Mouse (Mus musculus) E14TG2a.4 (cell line): ENCODE data around the gene Herc4.

Experiments used
- CTCF ChIP-seq: conservative IDR thresholded peaks from 2 replicates; pipeline ENCODE4 v1.5.1; 2014; ENCODE audit warnings: low read length
- POU5F1 ChIP-seq: IDR thresholded peaks from 2 replicates; pipeline ENCODE4 v1.6.1; 2014; ENCODE audit warnings: low read length, borderline replicate concordance

GRCm38 (mm10) chr10:63242798-63243435 is 693 bp upstream of the Herc4 start:
- TF ChIP-seq CTCF (no peak), POU5F1 (no peak)
